ENCODE assay signal across 8 mouse cellular contexts in genomic region chr6:29263650-29264455, GRCm38 (mm10). TPM values are rescaled to one million over a fixed set of nuclear protein-coding genes. Genes with fewer than 3 reads are reported as not detected.
DNase-seq lines count a peak whose midpoint lies in the region; ATAC-seq lines count a peak whose summit lies in the region.

No protein-coding gene starts in this region.

- H3K27me3 ChIP-seq in embryonic facial prominence, embryonic 14.5 days (replicated peaks; ENCODE audit: control insufficient read depth, insufficient read depth, low read length) = no peaks in the 10 kb centered on the region
- no peaks in the 10 kb centered on the region for H3K27me3 ChIP-seq in hindbrain, embryonic 11.5 days (ENCODE audit: control insufficient read depth, insufficient read depth, low read length)
- H3K27me3 ChIP-seq in midbrain, embryonic 11.5 days (ENCODE audit: control insufficient read depth, insufficient read depth, low read length) = no peaks in the 10 kb centered on the region

- H3K4me3 ChIP-seq in embryonic facial prominence, embryonic 14.5 days (ENCODE audit: low read depth, low read length) = no peak overlapping the region
- no peak overlapping the region for H3K4me3 ChIP-seq in hindbrain, embryonic 11.5 days (ENCODE audit: low read depth, low read length)
- no peak overlapping the region for H3K4me3 ChIP-seq in midbrain, embryonic 11.5 days (ENCODE audit: low read depth, low read length)

- H3K9me3 ChIP-seq in embryonic facial prominence, embryonic 14.5 days (ENCODE audit: control insufficient read depth, low read length) = no peaks in the 10 kb centered on the region
- H3K9me3 ChIP-seq in hindbrain, embryonic 11.5 days (ENCODE audit: control insufficient read depth, low read length) = no peaks in the 10 kb centered on the region
- no peaks in the 10 kb centered on the region for H3K9me3 ChIP-seq in midbrain, embryonic 11.5 days (ENCODE audit: control insufficient read depth, low read length)

- WGBS in embryonic facial prominence, embryonic 14.5 days = 57% methylated on average over 6 of the region's 6 CpGs
- WGBS in hindbrain, embryonic 11.5 days = 51% methylated on average over 6 of the region's 6 CpGs
- 40% methylated on average over 6 of the region's 6 CpGs for WGBS in midbrain, embryonic 11.5 days

- H3K4me2 ChIP-seq in embryonic facial prominence, embryonic 14.5 days (ENCODE audit: low read depth, low read length) = no peak overlapping the region
- H3K4me2 ChIP-seq in hindbrain, embryonic 11.5 days (replicated peaks; ENCODE audit: low read depth, low read length) = no peak overlapping the region
- H3K4me2 ChIP-seq in midbrain, embryonic 11.5 days = no peak overlapping the region

- no peaks in the 10 kb centered on the region for H3K4me1 ChIP-seq in embryonic facial prominence, embryonic 14.5 days (ENCODE audit: control insufficient read depth, insufficient read depth, low read length)
- H3K4me1 ChIP-seq in hindbrain, embryonic 11.5 days (replicated peaks; ENCODE audit: control insufficient read depth, insufficient read depth, low read length) = no peaks in the 10 kb centered on the region
- peaks cover 3% of the 10 kb centered on the region; the same call in 1 of the 2 replicates for H3K4me1 ChIP-seq in midbrain, embryonic 11.5 days (ENCODE audit: control insufficient read depth, insufficient read depth, low read length)

- peak; percentile 71 to 74 for DNase-seq in cerebellum, postnatal 14 days
- no peak for DNase-seq in cerebellum, adult 18-20 months
- DNase-seq in embryonic facial prominence, embryonic 14.5 days (ENCODE audit: low spot score) = peak; percentile 11
- DNase-seq in hindbrain, embryonic 11.5 days (ENCODE audit: low spot score) = peak; percentile 31
- DNase-seq in midbrain, embryonic 11.5 days (ENCODE audit: low spot score, missing footprints) = peak; percentile 89
- no peak for DNase-seq in urinary bladder, adult 2 months (ENCODE audit: low spot score)
- no peak for DNase-seq in testis, postnatal 14 days (ENCODE audit: low spot score)
- DNase-seq in kidney, postnatal 4 days = no peak

- no peaks in the 10 kb centered on the region for H3K36me3 ChIP-seq in embryonic facial prominence, embryonic 14.5 days (ENCODE audit: control insufficient read depth, insufficient read depth, low read length)
- H3K36me3 ChIP-seq in hindbrain, embryonic 11.5 days (ENCODE audit: control insufficient read depth, insufficient read depth, low read length) = no peaks in the 10 kb centered on the region
- H3K36me3 ChIP-seq in midbrain, embryonic 11.5 days (ENCODE audit: control insufficient read depth, insufficient read depth, low read length) = no peaks in the 10 kb centered on the region

- no peak overlapping the region for H3K9ac ChIP-seq in embryonic facial prominence, embryonic 14.5 days (ENCODE audit: low read depth, low read length)
- H3K9ac ChIP-seq in hindbrain, embryonic 11.5 days (ENCODE audit: low read depth, low read length) = no peak overlapping the region
- no peak overlapping the region for H3K9ac ChIP-seq in midbrain, embryonic 11.5 days (ENCODE audit: low read length)

- H3K27ac ChIP-seq in embryonic facial prominence, embryonic 14.5 days (replicated peaks; ENCODE audit: low read depth, low read length) = no peak overlapping the region
- H3K27ac ChIP-seq in hindbrain, embryonic 11.5 days (ENCODE audit: low read depth, low read length) = no peak overlapping the region
- H3K27ac ChIP-seq in midbrain, embryonic 11.5 days (ENCODE audit: low read depth, low read length) = no peak overlapping the region

- no peak for ATAC-seq in embryonic facial prominence, embryonic 14.5 days (ENCODE audit: low read depth)
- 0 out of 2 replicates have a peak, but pooled peaks have one; percentile 30 for ATAC-seq in hindbrain, embryonic 11.5 days (ENCODE audit: low FRiP score)
- ATAC-seq in midbrain, embryonic 11.5 days (ENCODE audit: low FRiP score) = peak; percentile 61; the same call in 1 of the 2 replicates

RNA-seq across cellular contexts. Expression of gene Hilpda, which starts 8.4 kb away (rescaled TPM):
- polyA plus RNA-seq in embryonic facial prominence, embryonic 14.5 days (2014; fragmentation: Nextera tagmentation; extraction: Ambion mirVana) = 44.1 and 46.5 TPM in 2 replicates
- polyA plus RNA-seq in hindbrain, embryonic 11.5 days (2014; fragmentation: Nextera tagmentation; extraction: Ambion mirVana) = 35.9 and 37.8 TPM in 2 replicates
- polyA plus RNA-seq in midbrain, embryonic 11.5 days (2014; fragmentation: Nextera tagmentation; extraction: Ambion mirVana) = 30.1 and 30.5 TPM in 2 replicates
- 39.8 and 70.3 TPM in 2 replicates for polyA plus RNA-seq in urinary bladder, adult 2 months (2012; rRNA removed)

RNA-seq across cellular contexts. Expression of gene Fam71f2, which starts 15.5 kb away (rescaled TPM):
- polyA plus RNA-seq in embryonic facial prominence, embryonic 14.5 days (2014; fragmentation: Nextera tagmentation; extraction: Ambion mirVana) = 0.61 and 0.81 TPM in 2 replicates
- 1.0 TPM in 1 of 2 replicates, not detected in the other for polyA plus RNA-seq in hindbrain, embryonic 11.5 days (2014; fragmentation: Nextera tagmentation; extraction: Ambion mirVana)
- polyA plus RNA-seq in midbrain, embryonic 11.5 days (2014; fragmentation: Nextera tagmentation; extraction: Ambion mirVana) = 0.41 and 0.79 TPM in 2 replicates
- polyA plus RNA-seq in urinary bladder, adult 2 months (2012; rRNA removed) = 1.1 and 1.9 TPM in 2 replicates

RNA-seq across cellular contexts. Expression of gene Impdh1, which starts 47.7 kb away (rescaled TPM):
- polyA plus RNA-seq in embryonic facial prominence, embryonic 14.5 days (2014; fragmentation: Nextera tagmentation; extraction: Ambion mirVana) = 47.1 and 50.7 TPM in 2 replicates
- 34.5 and 39.4 TPM in 2 replicates for polyA plus RNA-seq in hindbrain, embryonic 11.5 days (2014; fragmentation: Nextera tagmentation; extraction: Ambion mirVana)
- 36.9 and 42.0 TPM in 2 replicates for polyA plus RNA-seq in midbrain, embryonic 11.5 days (2014; fragmentation: Nextera tagmentation; extraction: Ambion mirVana)
- 29.6 and 33.9 TPM in 2 replicates for polyA plus RNA-seq in urinary bladder, adult 2 months (2012; rRNA removed)

RNA-seq across cellular contexts. Expression of gene Fam71f1, which starts 55.1 kb away (rescaled TPM):
- 0.17 and 0.42 TPM in 2 replicates for polyA plus RNA-seq in embryonic facial prominence, embryonic 14.5 days (2014; fragmentation: Nextera tagmentation; extraction: Ambion mirVana)
- not detected in 2 replicates for polyA plus RNA-seq in hindbrain, embryonic 11.5 days (2014; fragmentation: Nextera tagmentation; extraction: Ambion mirVana)
- polyA plus RNA-seq in midbrain, embryonic 11.5 days (2014; fragmentation: Nextera tagmentation; extraction: Ambion mirVana) = not detected in 2 replicates
- polyA plus RNA-seq in urinary bladder, adult 2 months (2012; rRNA removed) = not detected in 2 replicates

Comparison
In these comparisons a context has a peak if more than half of its experiments do, and no peak if none do; other contexts are left out.
1. DNase-seq: peak in cerebellum, postnatal 14 days (2 of 2), embryonic facial prominence, embryonic 14.5 days (single experiment), hindbrain, embryonic 11.5 days (single experiment) and midbrain, embryonic 11.5 days (single experiment); none in cerebellum, adult 18-20 months (0 of 2), urinary bladder, adult 2 months (single experiment), testis, postnatal 14 days (single experiment) and kidney, postnatal 4 days (0 of 2).